Mouse (Mus musculus) left cerebral cortex, postnatal 10 days (tissue): Measurements from ENCODE around the gene Daglb. TPM values are rescaled to one million over a fixed set of nuclear protein-coding genes. Genes with fewer than 3 reads are reported as not detected.
"Not testable (repeated sequence)": the region's sequence is repeated elsewhere in the genome, so short reads cannot be mapped to it uniquely, and the experiment has no call there.

Experiments
- DNase-seq, 2 experiments: peaks; one replicate each; pipeline ENCODE4 v3.0.0; 2021 to 2022; ENCODE audit warnings: low spot score in 2 of 2, mixed read lengths in 1 of 2; ENCODE audit errors: extremely low spot score in 1 of 2
- intact Hi-C: fragments of 180-260 bp; cut with DNase I; formaldehyde crosslinking; loops from one replicate; pipeline ENCODE4 v1.15.1; 2025
- total RNA-seq, 2 experiments: library from RNA; stranded (reverse); gene quantifications; 2 replicates each; pipeline ENCODE4 v1.2.3; 2021

Daglb gene
- total RNA-seq, 2 experiments from 2014 or later = 20.2 to 21.8 TPM

DNA sequence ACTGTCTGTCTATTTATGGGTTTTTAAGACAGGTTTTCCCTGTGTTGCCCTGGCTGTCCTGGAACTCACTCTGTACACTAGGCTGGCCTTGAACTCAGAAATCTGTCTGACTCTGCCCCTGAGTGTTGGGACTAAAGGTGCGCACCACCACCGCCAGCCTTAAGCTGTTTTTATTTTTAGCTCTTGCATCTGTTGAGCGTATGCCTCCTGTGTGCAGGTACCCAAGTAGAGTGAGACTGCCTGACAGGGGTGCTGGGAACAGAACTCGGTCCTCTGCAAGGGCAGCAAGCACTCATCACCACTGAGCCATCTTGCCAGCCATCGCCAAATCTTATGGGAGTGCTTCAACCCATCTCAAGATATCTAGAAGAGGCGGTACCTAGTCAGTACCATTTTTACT lies 11.6 kb downstream of the Daglb start:
- intact Hi-C loops = no loop called here
- DNase-seq = no peak

DNA sequence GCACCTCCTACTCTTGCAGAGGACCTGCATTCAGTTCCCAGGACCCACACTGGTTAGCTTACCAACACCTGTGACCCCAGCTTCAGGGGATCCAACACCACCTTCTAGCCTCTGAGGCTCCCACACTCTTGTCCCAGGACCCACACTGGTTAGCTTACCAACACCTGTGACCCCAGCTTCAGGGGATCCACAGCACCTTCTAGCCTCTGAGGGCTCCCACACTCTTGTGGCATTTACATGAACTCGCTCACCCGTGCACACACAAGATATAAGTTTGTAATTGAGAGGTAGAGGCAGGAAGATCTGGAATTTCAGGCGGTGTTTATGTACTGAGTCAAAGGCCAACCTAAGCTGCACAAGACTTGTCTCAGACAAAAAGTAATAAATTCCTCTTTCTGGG lies 13.5 kb downstream of the Daglb start:
- intact Hi-C loops = no loop called here

DNA sequence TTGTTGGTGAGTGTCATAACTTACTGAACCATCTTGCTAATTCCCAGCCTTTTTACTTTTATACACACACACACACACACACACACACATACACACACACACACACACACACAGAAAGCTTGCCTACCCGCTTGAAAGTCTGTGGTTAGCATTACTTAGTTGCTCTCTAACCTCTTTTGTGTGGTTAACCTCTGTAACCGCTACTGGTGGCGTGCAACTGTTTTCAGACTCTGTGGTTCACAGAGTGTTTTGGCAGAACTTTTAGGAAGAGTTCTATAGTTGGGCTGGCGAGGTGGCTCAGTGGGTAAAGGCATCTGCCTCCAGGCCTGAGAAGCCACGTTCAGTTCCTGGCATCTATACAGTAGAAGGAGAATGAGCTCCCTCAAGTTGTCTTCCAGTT lies 20.6 kb downstream of the Daglb start:
- intact Hi-C loops = no loop called here
- DNase-seq = no peak

More for the DNA sequence above, 13.5 kb downstream of the Daglb start:
- DNase-seq = no peak

DNA sequence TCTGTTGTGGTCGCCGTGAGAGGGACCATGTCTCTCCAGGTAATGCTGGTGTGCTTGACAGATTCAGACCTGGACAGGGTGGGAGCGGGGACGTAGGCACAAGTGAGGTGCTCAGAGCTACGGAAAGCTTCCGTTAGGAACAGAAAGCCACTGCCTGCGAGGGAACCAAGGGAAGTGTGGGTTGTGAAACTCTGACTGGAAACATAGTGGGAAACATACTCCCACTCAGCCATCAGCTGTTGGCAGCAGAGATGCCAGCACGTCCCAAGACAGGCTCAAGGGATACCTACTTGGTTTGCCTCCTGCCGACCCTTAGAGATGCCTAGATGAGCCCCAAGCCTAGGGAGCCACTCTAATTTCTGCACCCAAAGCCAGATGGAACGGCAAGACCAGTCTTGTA lies 22.8 kb downstream of the Daglb start:
- DNase-seq = no peak
- intact Hi-C loops = no loop called here

DNA sequence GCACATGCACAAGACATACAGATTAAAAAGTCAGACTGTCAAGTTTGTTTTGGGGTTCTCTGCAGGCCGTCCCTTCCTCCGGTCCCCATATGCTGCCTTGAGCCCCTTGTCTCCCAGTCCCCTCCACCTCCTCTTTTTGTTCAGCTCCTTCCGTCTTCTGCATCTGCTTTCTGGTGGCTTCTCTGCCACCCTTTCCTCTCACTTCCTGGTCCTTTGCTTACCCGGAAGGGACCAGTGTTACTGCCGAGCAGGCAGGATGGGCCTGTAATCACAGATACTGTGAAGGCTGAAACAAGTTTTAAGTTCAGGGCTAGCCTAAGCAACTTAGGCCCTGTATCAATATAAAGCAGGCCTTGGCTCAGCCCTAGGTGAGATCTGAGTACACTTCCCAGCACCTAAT lies 23.6 kb downstream of the Daglb start:
- intact Hi-C loops = no loop called here
- DNase-seq = no peak

DNA sequence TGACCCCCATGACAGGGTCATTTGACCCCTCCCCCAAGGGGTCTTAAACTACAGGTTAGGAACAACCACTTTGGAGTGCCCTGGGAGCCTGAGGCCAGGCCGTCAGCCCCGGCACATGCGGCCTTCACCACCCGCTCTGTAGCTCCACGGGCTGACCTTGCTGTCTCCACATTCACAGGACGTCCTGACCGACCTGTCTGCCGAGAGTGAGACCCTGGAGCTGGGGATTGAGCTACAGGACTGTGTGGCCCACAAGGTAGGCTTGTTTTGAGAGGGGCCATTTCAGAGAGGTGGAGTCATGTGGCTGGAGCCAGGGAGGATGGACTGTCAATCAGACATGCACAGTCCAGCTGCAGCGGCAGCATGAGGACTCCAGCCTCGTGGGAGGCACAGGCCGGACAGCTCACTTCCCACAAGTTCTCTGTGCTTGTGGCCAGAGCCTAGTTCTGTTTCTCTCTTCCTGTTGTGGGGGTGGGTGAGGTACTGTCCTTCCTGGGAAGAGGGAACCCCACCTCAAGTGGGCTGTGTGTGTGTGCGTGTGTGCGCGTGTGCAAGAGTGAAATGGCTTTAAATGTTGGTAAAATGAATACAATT lies 25.5 kb downstream of the Daglb start:
- DNase-seq = no peak
- intact Hi-C loops = no loop called here

DNA sequence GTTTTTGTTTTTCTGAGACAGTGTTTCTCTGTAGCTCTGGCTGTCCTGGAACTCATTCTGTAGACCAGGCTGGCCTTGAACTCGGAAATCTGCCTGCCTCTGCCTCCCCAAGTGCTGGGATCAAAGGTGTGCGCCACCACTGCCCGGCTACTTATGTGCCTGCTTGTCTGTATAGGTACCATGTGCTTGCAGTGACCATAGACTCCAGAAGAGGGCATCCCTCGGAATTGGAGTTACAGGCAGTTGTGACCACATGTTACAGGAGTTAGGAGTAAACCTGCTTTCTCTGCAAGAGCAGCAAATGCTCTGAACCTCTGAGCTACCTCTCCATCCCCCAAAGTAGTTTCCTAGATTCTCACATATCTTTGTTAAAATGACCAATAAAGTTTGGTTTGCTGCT lies 27.4 kb downstream of the Daglb start:
- intact Hi-C loops = no loop called here
- no peak for DNase-seq

- DNase-seq = no peak
- intact Hi-C loops = no loop called here
These were observed 28.8 kb downstream of the Daglb start for GRCm38 (mm10) chr5:143493163-143493562.

DNA sequence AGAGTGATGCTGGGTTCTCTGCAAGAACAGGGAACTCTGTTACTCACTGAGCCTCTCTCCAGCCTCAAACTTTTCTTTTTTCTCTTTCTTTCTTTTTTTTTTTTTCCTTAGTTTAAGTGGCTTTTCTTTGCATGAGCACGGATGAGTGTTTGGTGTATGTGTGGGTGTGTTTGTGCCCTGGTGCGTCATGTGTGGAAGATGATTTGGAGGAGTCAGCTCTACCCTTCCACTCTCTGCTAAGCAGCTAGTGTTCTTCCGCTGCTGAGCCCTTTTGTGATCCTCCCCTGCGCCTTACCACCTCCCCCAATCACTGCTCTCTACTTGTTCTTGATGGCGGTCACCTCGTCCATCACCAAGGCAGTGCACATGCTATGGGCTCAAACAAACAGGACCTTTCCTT lies 31.3 kb downstream of the Daglb start:
- intact Hi-C loops = no loop called here
- DNase-seq = no peak

- DNase-seq = no peak
- intact Hi-C loops = no loop called here
These were observed 33.1 kb downstream of the Daglb start for GRCm38 (mm10) chr5:143497451-143497850.

GRCm38 (mm10) chr5:143499197-143499596 lies 34.8 kb downstream of the Daglb start:
- DNase-seq = no peak
- intact Hi-C loops = no loop called here

- DNase-seq = no peak
- intact Hi-C loops = no loop called here
These were observed 35.3 kb downstream of the Daglb start for GRCm38 (mm10) chr5:143499686-143500085.

DNA sequence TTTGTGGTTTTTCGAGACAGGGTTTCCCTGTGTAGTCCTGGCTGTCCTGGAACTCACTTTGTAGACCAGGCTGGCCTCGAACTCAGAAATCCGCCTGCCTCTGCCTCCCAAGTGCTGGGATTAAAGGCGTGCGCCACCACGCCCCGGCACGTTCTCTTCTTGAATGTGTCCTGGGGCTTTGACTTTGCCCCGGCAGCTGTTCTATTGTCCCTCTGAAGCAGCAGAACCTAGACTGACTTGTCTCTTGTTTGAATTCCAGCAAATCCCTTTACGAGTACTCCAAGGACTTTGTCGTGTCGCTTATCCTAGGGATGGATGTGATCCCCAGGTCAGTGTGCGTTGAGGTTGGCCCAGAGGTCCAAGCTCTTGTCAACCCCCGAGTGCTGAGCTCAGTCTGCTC lies 36.3 kb downstream of the Daglb start:
- intact Hi-C loops, DNase-seq: not testable (repeated sequence)

- intact Hi-C loops = no loop called here
- peak in 1 of 2 experiments; percentile 43 for DNase-seq
These were observed 36.8 kb downstream of the Daglb start for GRCm38 (mm10) chr5:143501140-143501539.

GRCm38 (mm10) chr5:143501649-143502048 lies 37.3 kb downstream of the Daglb start:
- intact Hi-C loops = no loop called here
- DNase-seq = peak in 1 of 2 experiments; percentile 51

DNA sequence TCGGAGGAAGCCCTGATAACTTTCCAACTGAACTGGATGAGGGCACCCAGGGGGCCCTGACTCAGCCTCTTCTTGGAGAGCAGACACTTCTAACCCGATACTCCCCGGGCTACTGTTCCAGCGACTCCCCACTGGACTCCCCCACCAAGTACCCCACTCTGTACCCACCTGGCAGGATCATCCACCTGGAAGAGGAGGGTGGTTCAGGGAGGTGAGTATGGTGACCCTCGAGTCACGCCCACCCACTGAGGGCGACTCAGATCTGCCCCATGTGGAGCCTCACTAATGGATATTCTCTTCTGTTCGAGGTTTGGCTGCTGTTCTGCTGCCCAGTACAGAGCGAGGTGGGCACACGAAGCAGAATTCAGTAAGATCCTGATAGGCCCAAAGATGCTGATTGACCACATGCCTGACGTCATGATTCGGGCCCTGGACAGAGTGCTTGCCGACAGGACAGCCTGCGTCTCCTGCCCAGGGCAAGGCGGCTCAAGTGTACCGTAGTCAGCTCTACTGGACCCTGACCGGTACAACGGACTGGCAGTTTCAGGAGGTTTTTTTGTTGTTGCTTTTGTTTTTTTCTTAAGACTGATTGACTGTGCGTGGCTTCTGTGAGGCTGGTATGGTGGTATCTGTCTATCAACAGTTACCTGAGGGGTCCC lies 38.6 kb downstream of the Daglb start:
- intact Hi-C loops = no loop called here
- no peak for DNase-seq

DNA sequence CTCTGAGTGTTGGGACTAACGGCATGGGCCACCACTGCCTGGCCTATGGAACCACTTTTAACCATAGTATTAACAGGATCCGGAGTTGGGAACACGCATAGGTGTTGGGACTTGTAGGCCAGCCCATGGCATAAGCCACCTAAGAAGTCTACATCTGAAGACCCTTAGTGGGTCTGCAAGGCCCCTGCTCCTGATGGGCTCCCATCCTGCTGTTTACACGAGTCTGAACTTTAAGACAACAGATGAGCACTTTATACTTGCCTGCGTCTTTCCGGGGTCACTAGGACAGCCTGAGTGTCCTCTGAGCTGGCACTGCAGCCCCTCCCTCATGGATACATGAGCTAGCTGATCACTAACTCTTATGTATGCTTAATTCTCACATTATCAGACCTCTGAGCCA lies 39.4 kb downstream of the Daglb start:
- DNase-seq = no peak
- intact Hi-C loops = no loop called here

DNA sequence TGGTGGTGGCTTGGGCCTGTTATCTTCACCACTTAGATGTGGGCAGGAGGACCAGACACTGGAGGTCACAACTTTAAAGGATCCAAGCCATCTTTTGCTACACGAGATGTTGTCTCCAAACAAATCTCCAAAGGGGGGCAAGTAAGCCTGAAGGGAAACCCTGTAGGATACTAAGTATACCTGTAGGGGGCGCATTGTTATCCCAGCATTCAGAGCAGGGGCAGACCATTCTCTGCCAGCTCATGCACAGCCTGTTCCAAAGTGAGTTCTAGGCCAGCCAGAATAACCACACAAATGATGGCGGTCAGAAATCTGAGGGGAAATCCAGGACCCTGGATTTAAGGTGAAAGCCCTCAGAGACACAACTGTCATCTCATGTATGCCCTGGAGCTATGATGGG lies 40.1 kb downstream of the Daglb start:
- intact Hi-C loops = no loop called here
- DNase-seq = no peak

DNA sequence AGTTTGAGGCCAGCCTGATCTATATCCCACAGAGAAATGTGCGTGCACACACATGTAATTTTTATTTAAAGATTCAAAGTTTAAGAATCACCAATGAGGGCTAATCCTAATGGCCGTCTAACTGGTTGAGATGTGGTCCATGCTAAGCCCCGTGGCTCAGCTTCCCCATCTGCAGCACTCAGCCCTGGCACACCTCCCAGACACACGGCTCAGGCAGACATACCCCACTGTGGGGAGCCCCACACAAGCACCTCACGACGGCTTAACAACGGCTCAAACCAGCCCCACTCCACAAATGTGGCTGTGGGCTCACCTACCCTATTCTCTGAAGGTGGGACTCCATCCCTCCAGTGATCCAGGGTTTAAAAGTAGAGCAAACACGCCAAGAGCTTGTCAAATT lies 40.7 kb downstream of the Daglb start:
- intact Hi-C loops = no loop called here
- peak in 1 of 2 experiments; percentile 42 for DNase-seq

- DNase-seq = no peak
- intact Hi-C loops = no loop called here
These were observed 41.2 kb downstream of the Daglb start for GRCm38 (mm10) chr5:143505545-143505944.

DNA sequence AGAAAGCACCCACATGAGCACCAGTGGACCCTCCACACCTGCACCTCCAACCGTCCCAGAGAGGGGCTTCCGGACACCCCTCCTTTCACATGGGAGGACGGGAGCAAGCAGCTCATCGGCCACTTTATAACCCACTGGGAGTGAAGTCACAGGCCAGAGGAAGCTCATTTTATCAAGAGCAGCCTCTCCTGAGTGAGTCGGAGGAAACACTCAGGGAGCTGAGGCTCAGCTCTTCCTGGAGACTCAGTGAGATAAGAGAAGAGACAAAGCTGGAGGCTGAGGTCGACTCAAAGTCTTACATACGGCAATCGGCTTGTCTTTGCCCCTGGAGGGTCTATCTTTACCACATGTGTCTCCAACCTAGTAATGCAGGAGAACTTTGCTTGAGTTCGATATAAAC lies 44.9 kb downstream of the Daglb start:
- DNase-seq = no peak
- intact Hi-C loops = no loop called here
